In the genomic region with DNA sequence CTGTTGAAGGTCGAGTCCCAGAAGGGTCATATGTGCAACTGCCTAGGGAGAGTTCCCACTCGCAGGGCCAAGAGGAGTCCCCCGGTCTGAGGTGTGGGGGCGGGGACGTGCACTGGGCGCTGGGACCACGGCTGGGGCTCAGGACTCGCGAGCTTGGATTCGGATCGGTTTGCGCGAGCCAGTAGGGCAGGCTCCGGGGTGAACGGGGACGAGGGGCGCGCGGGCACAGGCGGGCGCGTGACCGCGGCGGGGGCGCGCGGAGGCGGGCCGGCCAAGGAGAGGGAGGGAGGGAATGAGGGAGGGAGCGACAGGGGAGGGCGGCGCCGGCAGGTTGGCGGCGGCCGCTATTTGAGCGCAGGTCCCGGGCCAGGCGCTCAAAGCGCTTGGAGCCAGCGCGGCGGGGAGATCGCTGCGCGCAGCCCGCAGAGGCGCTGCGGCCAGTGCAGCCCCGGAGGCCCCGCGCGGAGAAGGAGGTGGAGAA, we compare ENCODE assay signal across 8 mouse cellular contexts. TPM values are rescaled to one million over a fixed set of nuclear protein-coding genes. Genes with fewer than 3 reads are reported as not detected.
A peak's percentile ranks its signal among the peaks of the same experiment; 100 is the strongest.
DNase-seq lines count a peak whose midpoint lies in the region; ATAC-seq and TF ChIP-seq lines count a peak whose summit lies in the region.

Cacna2d2 (plus strand) TSS at position 122 of the 481 bp plus-strand sequence.

- peak within 1 kb of the TSS; percentile 88 for H3K4me3 ChIP-seq in embryonic facial prominence, embryonic 10.5 days
- peak within 1 kb of the TSS; percentile 52 for H3K4me3 ChIP-seq in heart, adult 2 months
- H3K4me3 ChIP-seq in limb, embryonic 11.5 days (ENCODE audit: low read depth, low read length), result peak within 1 kb of the TSS; percentile 56
- peak within 1 kb of the TSS; percentile 84 for H3K4me3 ChIP-seq in midbrain, embryonic 14.5 days (replicated peaks; ENCODE audit: low read depth, low read length)
- H3K4me3 ChIP-seq in stomach, embryonic 16.5 days (replicated peaks; ENCODE audit: low read length), result peak within 1 kb of the TSS; percentile 63

- no peaks in the 10 kb centered on the region for H3K36me3 ChIP-seq in embryonic facial prominence, embryonic 10.5 days (replicated peaks)
- no peaks in the 10 kb centered on the region for H3K36me3 ChIP-seq in heart, adult 2 months (ENCODE audit: control insufficient read depth, insufficient read depth, low read length)
- no peaks in the 10 kb centered on the region for H3K36me3 ChIP-seq in limb, embryonic 11.5 days (ENCODE audit: control insufficient read depth, insufficient read depth, low read length)
- no peaks in the 10 kb centered on the region for H3K36me3 ChIP-seq in midbrain, embryonic 14.5 days (ENCODE audit: control insufficient read depth, insufficient read depth, low read length)
- no peaks in the 10 kb centered on the region for H3K36me3 ChIP-seq in stomach, embryonic 16.5 days (ENCODE audit: control insufficient read depth, insufficient read depth, low read length)

- H3K4me1 ChIP-seq in embryonic facial prominence, embryonic 10.5 days, result peaks cover 30% of the 10 kb centered on the region
- H3K4me1 ChIP-seq in heart, adult 2 months (ENCODE audit: control insufficient read depth, insufficient read depth, low read length), result no peaks in the 10 kb centered on the region
- H3K4me1 ChIP-seq in limb, embryonic 11.5 days (ENCODE audit: control insufficient read depth, insufficient read depth, low read length), result peaks cover 5% of the 10 kb centered on the region; the same call in 1 of the 2 replicates
- H3K4me1 ChIP-seq in midbrain, embryonic 14.5 days (ENCODE audit: control insufficient read depth, insufficient read depth, low read length), result peaks cover 32% of the 10 kb centered on the region
- peaks cover 8% of the 10 kb centered on the region; the same call in 1 of the 2 replicates for H3K4me1 ChIP-seq in stomach, embryonic 16.5 days (ENCODE audit: control insufficient read depth, insufficient read depth, low read length)

- no peaks in the 10 kb centered on the region for H3K79me2 ChIP-seq in heart, adult 2 months (replicated peaks; ENCODE audit: control insufficient read depth, insufficient read depth, low read length)

- WGBS in embryonic facial prominence, embryonic 10.5 days, result under 1% methylated on average over 54 of the region's 54 CpGs
- under 1% methylated on average over 21 of the region's 54 CpGs for WGBS in heart, adult 2 months
- WGBS in limb, embryonic 11.5 days, result under 1% methylated on average over 51 of the region's 54 CpGs
- WGBS in midbrain, embryonic 14.5 days, result under 1% methylated on average over 40 of the region's 54 CpGs
- 1% methylated on average over 46 of the region's 54 CpGs for WGBS in stomach, embryonic 16.5 days

- peaks cover 95% of the 10 kb centered on the region for H3K27me3 ChIP-seq in embryonic facial prominence, embryonic 10.5 days (replicated peaks; ENCODE audit: low read depth, poor library complexity, severe bottlenecking)
- peaks cover 8% of the 10 kb centered on the region for H3K27me3 ChIP-seq in heart, adult 2 months (ENCODE audit: control insufficient read depth, insufficient read depth, low read length)
- H3K27me3 ChIP-seq in limb, embryonic 11.5 days (ENCODE audit: control insufficient read depth, insufficient read depth, low read length), result peaks cover 65% of the 10 kb centered on the region
- no peaks in the 10 kb centered on the region; the same call in 1 of the 2 replicates for H3K27me3 ChIP-seq in midbrain, embryonic 14.5 days (ENCODE audit: control insufficient read depth, insufficient read depth, low read length)
- peaks cover 68% of the 10 kb centered on the region for H3K27me3 ChIP-seq in stomach, embryonic 16.5 days (ENCODE audit: control insufficient read depth, insufficient read depth, low read length)

- H3K4me2 ChIP-seq in limb, embryonic 11.5 days (ENCODE audit: low read depth, severe bottlenecking), result peak within 1 kb of the TSS; percentile 100
- peak within 1 kb of the TSS; percentile 62 for H3K4me2 ChIP-seq in midbrain, embryonic 14.5 days (ENCODE audit: low read length)
- H3K4me2 ChIP-seq in stomach, embryonic 16.5 days (ENCODE audit: low read depth, low read length), result peak within 1 kb of the TSS; percentile 98

- no peaks in the 10 kb centered on the region for H3K9me3 ChIP-seq in embryonic facial prominence, embryonic 10.5 days
- no peaks in the 10 kb centered on the region for H3K9me3 ChIP-seq in limb, embryonic 11.5 days (ENCODE audit: control insufficient read depth, low read length)
- H3K9me3 ChIP-seq in midbrain, embryonic 14.5 days (ENCODE audit: control insufficient read depth, low read length), result no peaks in the 10 kb centered on the region
- no peaks in the 10 kb centered on the region for H3K9me3 ChIP-seq in stomach, embryonic 16.5 days (replicated peaks; ENCODE audit: control insufficient read depth, low read length)

- no peak for TF ChIP-seq CTCF in heart, adult 2 months (IDR thresholded peaks at IDR 0.05)

- no peak for TF ChIP-seq POLR2A in heart, adult 2 months (IDR thresholded peaks at IDR 0.05; ENCODE audit: insufficient read depth, low read depth, low read length)

- peak; percentile 56 for ATAC-seq in frontal cortex, adult (ENCODE audit: low TSS enrichment)
- ATAC-seq in limb, embryonic 11.5 days (ENCODE audit: insufficient number of reproducible peaks, low FRiP score, low TSS enrichment, low read depth), result peak; percentile 53; the same call in 1 of the 2 replicates
- ATAC-seq in midbrain, embryonic 14.5 days (ENCODE audit: low FRiP score, low TSS enrichment), result peak; percentile 72
- peak; percentile 75 for ATAC-seq in stomach, embryonic 16.5 days (ENCODE audit: insufficient read depth, low FRiP score)

- TF ChIP-seq EP300 in heart, adult 2 months (IDR thresholded peaks at IDR 0.05; ENCODE audit: insufficient read depth, low read depth, low read length), result no peak

- peak within 1 kb of the TSS; percentile 78 for H3K27ac ChIP-seq in embryonic facial prominence, embryonic 10.5 days (replicated peaks)
- no peak within 1 kb of the TSS for H3K27ac ChIP-seq in heart, adult 2 months
- no peak within 1 kb of the TSS for H3K27ac ChIP-seq in limb, embryonic 11.5 days (replicated peaks; ENCODE audit: low read depth, low read length)
- peak within 1 kb of the TSS; percentile 80 for H3K27ac ChIP-seq in midbrain, embryonic 14.5 days (replicated peaks; ENCODE audit: low read depth, low read length)
- no peak within 1 kb of the TSS for H3K27ac ChIP-seq in stomach, embryonic 16.5 days (ENCODE audit: low read length)

- no peak for DNase-seq in frontal cortex, postnatal 25 days (ENCODE audit: low spot score in 2 of 2)
- peak; percentile 85 for DNase-seq in embryonic facial prominence, embryonic 10.5 days (ENCODE audit: low spot score)
- DNase-seq in heart, adult 2 months, result peak; percentile 69 to 74
- DNase-seq in kidney, adult 18-20 months, result peak; percentile 72
- DNase-seq in limb, embryonic 11.5 days (ENCODE audit: low spot score), result peak; percentile 78
- DNase-seq in midbrain, embryonic 14.5 days, result peak; percentile 85

- H3K9ac ChIP-seq in heart, adult 2 months (ENCODE audit: low read depth, low read length), result peak within 1 kb of the TSS; percentile 60
- H3K9ac ChIP-seq in limb, embryonic 11.5 days (ENCODE audit: low read length), result peak within 1 kb of the TSS; percentile 56
- H3K9ac ChIP-seq in midbrain, embryonic 14.5 days (replicated peaks; ENCODE audit: low read length), result peak within 1 kb of the TSS; percentile 89
- H3K9ac ChIP-seq in stomach, embryonic 16.5 days (ENCODE audit: low read length), result peak within 1 kb of the TSS; percentile 69

- intact Hi-C loops in heart, adult 2 months (cut with DNase I), result no loop called here

RNA-seq across cellular contexts. Expression of gene Cacna2d2, which starts in this region (rescaled TPM):
- 0.45 and 0.50 TPM in 2 replicates for polyA plus RNA-seq in embryonic facial prominence, embryonic 10.5 days (2016; fragmentation: Nextera tagmentation; extraction: Ambion mirVana)
- 10 to 100 TPM; 12.9 to 14.1 TPM for total RNA-seq in heart, adult 2 months (2021)
- polyA plus RNA-seq in heart, adult 2 months (2012; rRNA removed), result 10.5 and 13.3 TPM in 2 replicates
- polyA plus RNA-seq in limb, embryonic 11.5 days (2014; fragmentation: Nextera tagmentation; extraction: Ambion mirVana), result 0.12 and 0.26 TPM in 2 replicates
- polyA plus RNA-seq in midbrain, embryonic 14.5 days (2014; fragmentation: Nextera tagmentation; extraction: Ambion mirVana), result 7.9 and 10.6 TPM in 2 replicates
- polyA plus RNA-seq in stomach, embryonic 16.5 days (2015; fragmentation: Nextera tagmentation; extraction: Ambion mirVana), result 0.19 and 0.35 TPM in 2 replicates

Comparison
In these comparisons a context has a peak if more than half of its experiments do, and no peak if none do; other contexts are left out.
1. Peak in DNase-seq, H3K4me3 ChIP-seq and H3K27ac ChIP-seq in embryonic facial prominence, embryonic 10.5 days; RNA of the gene not detected or under 1 TPM.
2. Peak in DNase-seq, ATAC-seq, H3K4me3 ChIP-seq, H3K9ac ChIP-seq and H3K4me2 ChIP-seq in limb, embryonic 11.5 days; RNA of the gene not detected or under 1 TPM.
3. Peak in ATAC-seq, H3K4me3 ChIP-seq, H3K9ac ChIP-seq and H3K4me2 ChIP-seq in stomach, embryonic 16.5 days; RNA of the gene not detected or under 1 TPM.
4. DNase-seq: peak in heart, adult 2 months (2 of 2), kidney, adult 18-20 months (single experiment) and midbrain, embryonic 14.5 days (single experiment); none in frontal cortex, postnatal 25 days (0 of 2).
5. Peak in every context shown above with its lines, with median percentiles within 50 percentile points of each other: ATAC-seq, H3K4me3 ChIP-seq, H3K9ac ChIP-seq and H3K4me2 ChIP-seq.